Mouse (Mus musculus): Measurements from ENCODE around the gene Rad17.

The Rad17 gene

DNA sequence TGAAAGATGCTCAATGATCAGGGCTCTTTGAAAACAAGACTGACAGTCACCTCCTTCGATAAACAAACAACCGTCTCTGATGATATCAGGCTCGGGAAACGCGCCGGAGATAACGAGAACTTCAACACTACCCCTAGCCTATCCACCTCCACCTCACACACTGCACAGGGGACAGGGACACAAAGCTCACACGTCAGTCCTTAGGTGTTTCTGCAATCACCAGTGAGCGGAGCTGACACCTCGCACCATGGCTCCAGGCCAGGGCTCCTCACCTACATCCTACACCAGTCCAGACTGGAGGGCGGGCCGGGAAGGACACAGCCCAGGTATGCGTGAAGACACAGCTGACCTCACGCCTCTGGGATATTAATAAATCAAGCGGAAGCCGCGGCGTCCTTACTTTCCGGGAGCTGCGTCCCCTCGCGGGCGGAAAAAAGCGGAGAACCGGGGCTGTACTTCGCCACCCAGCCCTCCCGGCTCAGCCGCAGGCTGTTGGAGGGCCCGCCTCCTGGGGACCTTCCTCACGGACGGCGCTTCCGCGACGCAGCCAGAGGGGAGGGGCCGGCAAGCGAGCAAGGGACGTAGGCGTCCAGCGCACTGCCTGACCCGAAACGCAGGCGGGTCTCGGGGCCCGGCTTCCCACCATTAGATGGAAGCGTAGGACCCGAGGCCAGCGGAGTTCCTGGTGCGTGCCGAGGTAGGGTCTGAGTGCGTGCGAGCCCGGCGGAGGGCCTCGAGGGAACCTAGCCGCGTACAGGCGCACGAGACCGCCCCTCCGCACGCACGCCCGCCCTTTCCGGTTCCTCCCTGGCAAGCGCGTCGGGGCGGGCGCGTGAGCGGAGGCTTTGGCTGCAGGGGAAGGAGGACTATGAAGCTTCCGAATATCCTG is at the start of gene Rad17, which contains the start of gene Ak6:
Gene Rad17, minus strand, starts transcription at position 502 of the 889 bp plus-strand sequence.
Gene Ak6, plus strand, starts transcription at position 430 of the 889 bp plus-strand sequence.
- in situ Hi-C loops (cut with MboI; ENCODE audit: unreplicated experiment in 2 of 2), result loop anchor here (10.0 kb wide), 2 partner anchors 156 to 536 kb away; partner anchors contain the start of gene Gtf2h2 (in 1 of the 2)

DNA sequence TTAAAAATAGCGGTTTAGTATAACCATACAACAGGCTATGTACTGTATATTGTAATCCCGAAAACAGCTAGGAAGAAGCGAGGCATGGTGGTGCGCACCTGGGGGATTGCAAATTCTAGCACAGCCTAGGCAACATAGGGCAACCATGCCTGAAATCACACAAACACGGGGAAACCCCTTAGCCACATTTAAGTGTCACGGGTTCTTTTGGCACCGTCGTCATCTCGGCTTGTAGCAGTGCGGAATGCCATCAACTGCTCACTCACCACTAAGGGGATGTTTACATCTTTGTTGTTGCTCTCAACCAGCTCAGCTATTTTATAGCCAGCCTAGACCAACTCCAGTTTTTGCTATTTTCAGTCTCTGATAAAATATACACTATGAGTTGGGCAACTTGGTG is 48.0 kb upstream of the Rad17 start:
- in situ Hi-C loops (cut with MboI; ENCODE audit: unreplicated experiment in 2 of 2), result loop anchor here (25.0 kb wide), 2 partner anchors 1013 to 1963 kb away; no protein-coding TSS in a partner anchor

DNA sequence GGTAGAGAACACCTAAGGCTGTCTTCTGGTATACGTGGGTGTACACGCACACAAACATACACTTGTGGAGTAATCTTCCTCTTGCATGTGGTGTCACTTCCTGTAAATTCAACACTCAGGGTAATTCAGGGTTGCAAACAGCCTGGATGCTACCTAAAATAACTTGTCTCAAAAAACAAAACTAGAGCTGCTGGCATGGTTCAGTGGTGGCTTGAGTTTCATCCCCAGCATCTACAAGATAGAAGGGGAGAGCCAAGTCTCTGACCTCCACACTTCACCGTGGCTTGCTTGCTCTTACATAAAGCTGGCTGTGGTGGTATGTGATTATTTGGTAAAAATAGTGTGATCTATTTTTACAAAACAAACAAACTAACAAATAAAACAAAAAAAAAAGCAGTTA is 46.7 kb upstream of the Rad17 start:
- in situ Hi-C loops (cut with MboI; ENCODE audit: unreplicated experiment in 2 of 2), result loop anchor here (25.0 kb wide), 2 partner anchors 1015 to 1965 kb away; no protein-coding TSS in a partner anchor

DNA sequence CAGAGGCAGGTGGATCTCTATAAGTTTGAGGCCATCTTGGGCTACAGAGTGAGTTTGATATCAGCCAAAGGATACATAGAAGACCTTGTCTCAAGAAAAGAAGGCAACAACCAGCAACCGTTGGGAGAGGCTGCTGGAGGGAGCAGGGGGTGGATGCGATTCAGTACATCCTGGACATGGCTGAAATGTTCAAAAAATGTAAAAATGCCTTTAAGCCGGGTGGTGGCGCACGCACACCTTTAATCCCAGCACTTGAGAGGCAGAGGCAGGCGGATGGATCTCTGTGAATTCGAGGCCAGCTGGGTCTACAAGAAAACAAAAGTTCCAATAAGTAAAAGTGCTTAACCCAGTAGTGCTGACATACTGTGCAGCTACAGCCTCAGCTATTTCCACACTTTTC is 36.7 kb upstream of the Rad17 start:
- in situ Hi-C loops (cut with MboI; ENCODE audit: unreplicated experiment in 2 of 2), result loop anchor here (5.0 to 25.0 kb wide), 3 partner anchors 165 to 1975 kb away; no protein-coding TSS in a partner anchor

GRCm38 (mm10) chr13:100684355-100684754 is 33.5 kb upstream of the Rad17 start:
- in situ Hi-C loops (cut with MboI; ENCODE audit: unreplicated experiment in 2 of 2), result loop anchor here (25.0 kb wide), 2 partner anchors 1028 to 1978 kb away; no protein-coding TSS in a partner anchor

GRCm38 (mm10) chr13:100682837-100683236 is 32.0 kb upstream of the Rad17 start:
- in situ Hi-C loops (cut with MboI; ENCODE audit: unreplicated experiment in 2 of 2), result loop anchor here (25.0 kb wide), 2 partner anchors 1029 to 1979 kb away; no protein-coding TSS in a partner anchor

- in situ Hi-C loops (cut with MboI; ENCODE audit: unreplicated experiment in 2 of 2), result loop anchor here (25.0 kb wide), 2 partner anchors 1031 to 1981 kb away; no protein-coding TSS in a partner anchor
Measured at GRCm38 (mm10) chr13:100681615-100682014, 30.8 kb upstream of the Rad17 start.

GRCm38 (mm10) chr13:100675936-100676635 is 25.2 kb upstream of the Rad17 start:
- in situ Hi-C loops (cut with MboI; ENCODE audit: unreplicated experiment in 2 of 2), result loop anchor here (25.0 kb wide), 2 partner anchors 1036 to 1986 kb away; no protein-coding TSS in a partner anchor

DNA sequence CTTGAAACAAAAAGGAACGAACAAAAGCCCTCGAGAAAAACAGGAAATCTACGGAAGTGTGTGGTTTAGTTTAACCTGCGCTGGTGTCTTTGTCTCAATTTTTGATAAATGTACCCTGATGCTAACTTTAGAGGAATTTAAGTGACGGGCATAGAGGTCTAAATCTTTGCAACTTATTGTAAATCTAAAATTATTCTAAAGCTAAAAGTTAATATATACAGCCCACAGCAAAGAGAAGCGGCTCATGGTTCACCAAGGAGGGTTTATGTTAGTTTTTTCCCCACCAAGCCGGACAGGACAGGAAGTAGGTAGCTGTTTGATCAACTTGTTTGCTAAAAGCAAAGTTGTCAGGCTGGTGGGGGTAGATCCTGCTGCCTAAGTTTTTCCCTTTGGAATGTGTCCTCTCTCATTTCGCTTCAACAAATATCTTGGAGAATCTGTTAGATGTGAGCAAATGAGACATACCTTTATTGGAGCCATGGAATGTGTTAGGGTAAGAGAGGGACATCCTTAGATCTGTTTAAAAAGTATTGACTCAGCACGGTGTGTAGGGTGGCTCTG is 19.4 kb upstream of the Rad17 start:
- in situ Hi-C loops (cut with MboI; ENCODE audit: unreplicated experiment in 2 of 2), result no loop called here

DNA sequence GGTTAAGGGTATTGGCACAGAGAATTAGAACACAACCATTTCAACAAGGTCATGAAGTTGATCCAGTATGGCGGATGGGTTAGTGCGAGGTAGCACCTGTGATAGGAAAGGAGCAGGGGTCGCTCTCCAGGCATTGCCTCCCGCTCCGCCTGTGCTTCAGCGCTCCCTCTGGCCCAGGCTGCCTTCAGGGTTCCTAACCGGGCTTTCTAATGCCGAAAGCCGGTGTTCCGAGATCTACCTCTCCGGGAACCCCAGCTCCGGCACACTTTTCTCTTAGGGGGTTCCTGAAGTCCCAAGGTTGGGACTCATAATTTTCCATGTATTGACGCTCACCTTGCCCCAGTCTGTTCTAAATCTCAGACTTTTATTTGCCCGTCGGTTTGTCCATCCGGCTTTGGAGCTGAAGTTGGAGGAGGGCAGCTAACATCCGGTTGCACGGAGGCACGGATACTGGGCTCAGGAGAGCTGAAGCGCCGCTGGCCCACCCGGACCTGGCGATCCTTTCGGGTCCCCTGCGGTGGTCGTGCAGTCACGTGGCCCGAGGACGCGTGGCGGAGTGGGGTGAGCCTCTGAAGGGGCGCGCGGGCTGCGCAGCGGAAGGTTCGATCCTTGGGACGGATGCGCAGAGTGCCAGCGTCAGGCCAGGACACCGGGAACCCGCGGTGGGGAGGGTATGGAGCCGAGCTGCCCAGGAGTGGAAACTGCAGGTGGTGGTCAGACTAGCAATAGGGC is 18.6 kb upstream of the Rad17 start, which contains the start of gene Ccdc125:
Gene Ccdc125, plus strand, starts transcription at position 427 of the 732 bp plus-strand sequence.
- in situ Hi-C loops (cut with MboI; ENCODE audit: unreplicated experiment in 2 of 2), result no loop called here

DNA sequence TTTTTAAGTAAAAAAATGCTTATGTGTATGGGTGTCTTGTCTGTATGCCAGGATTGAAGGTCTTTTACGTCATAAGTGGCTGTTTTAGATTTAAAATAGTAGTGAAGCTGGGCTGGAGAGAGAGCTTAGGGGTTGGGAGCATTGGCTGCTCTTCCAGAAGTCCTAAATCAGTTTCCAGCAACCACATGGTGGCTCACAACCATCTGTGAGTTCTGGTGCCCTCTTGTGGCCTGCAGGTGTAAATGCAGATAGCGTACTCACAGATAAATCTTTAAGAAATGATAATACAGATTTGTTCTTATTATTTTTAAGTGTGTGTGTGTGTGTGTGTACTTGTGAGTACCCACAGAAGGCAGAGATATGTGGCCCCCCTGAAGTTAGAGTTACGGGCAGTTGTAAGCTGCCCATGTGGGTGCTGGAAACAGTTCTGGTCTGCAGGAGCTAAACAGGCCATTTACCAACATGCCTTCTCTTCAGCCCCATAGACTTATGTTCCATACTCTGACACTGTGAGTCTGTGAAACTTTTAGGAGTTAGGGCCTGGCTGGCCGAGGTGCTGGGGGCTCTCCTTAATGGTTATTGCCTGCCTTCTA is 9.1 kb upstream of the Rad17 start:
- in situ Hi-C loops (cut with MboI; ENCODE audit: unreplicated experiment in 2 of 2), result loop anchor here (5.0 to 10.0 kb wide), 3 partner anchors 165 to 548 kb away; partner anchors contain the start of gene Gtf2h2 (in 1 of the 2)

GRCm38 (mm10) chr13:100658091-100658490 is 7.2 kb upstream of the Rad17 start:
- in situ Hi-C loops (cut with MboI; ENCODE audit: unreplicated experiment in 2 of 2), result loop anchor here (5.0 to 10.0 kb wide), 3 partner anchors 163 to 546 kb away; partner anchors contain the start of gene Gtf2h2 (in 1 of the 2)

DNA sequence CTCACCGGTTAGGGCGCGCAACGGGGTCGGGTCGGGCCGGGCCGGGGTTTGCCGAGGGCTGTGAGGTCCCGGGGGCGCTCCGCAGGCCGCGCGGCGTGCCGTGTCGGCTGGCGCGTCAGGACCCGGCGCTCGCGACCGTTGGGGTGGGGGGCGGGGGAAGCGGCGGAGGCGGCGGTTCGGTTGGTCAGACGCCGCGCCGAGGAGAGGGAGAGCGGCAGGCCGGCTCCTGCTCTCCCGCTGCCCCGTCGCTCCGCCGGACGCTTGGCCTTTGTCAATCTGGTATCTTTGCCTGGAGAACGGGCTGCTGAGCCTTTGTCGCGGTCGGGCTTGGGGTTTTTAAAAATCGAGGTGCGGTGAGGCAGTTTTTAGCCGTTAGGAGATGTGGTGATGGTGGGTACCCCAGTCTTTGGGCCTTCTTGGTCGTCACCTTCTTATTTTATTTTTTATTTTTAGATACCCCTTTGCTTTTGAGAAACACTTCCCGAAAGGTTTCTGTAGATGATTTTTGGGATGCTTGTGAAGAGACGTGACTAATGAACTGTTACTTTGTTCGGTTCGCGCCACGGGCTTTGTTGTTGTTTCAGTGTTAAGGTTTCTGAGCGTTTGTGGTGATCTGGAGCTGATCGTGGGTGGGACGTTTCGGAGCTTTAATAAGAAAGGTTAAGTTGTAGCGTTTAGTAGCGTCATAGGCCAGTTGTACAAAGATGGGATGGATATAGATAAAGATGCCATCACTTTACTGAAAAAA is 762 bp upstream of the Rad17 start, which contains the start of gene Taf9:
Gene Taf9, plus strand, starts transcription at position 141 of the 748 bp plus-strand sequence.
- in situ Hi-C loops (cut with MboI; ENCODE audit: unreplicated experiment in 2 of 2), result loop anchor here (10.0 kb wide), 2 partner anchors 157 to 537 kb away; partner anchors contain the start of gene Gtf2h2 (in 1 of the 2)

DNA sequence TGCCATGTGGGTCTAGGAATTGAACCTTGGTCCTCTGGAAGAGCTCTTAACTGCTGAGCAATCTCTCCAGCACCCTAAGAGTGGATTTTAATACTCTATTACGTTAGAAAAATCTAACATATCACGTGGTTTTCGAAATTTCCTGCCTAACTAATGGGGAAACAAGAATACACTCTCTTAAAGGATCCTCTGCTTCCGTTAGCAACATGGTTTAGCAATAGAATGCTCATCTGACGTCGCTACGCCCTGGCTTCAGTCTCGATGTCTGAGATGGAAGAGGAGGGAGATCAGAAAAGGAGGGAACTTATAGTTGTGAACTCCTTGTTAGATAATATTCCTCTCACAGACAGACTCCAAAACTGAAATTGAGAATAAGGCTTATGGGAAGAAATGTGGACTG is 2.6 kb downstream of the Rad17 start:
- in situ Hi-C loops (cut with MboI; ENCODE audit: unreplicated experiment in 2 of 2), result loop anchor here (25.0 kb wide), 1 partner anchor 1286 kb away; no protein-coding TSS in a partner anchor

- in situ Hi-C loops (cut with MboI; ENCODE audit: unreplicated experiment in 2 of 2), result loop anchor here (25.0 kb wide), 1 partner anchor 1280 kb away; no protein-coding TSS in a partner anchor
Measured at GRCm38 (mm10) chr13:100642471-100643209, 8.2 kb downstream of the Rad17 start.

- in situ Hi-C loops (cut with MboI; ENCODE audit: unreplicated experiment in 2 of 2), result loop anchor here (5.0 to 25.0 kb wide), 4 partner anchors 149 to 1782 kb away; no protein-coding TSS in a partner anchor
Measured at GRCm38 (mm10) chr13:100634106-100634691, 16.7 kb downstream of the Rad17 start.

DNA sequence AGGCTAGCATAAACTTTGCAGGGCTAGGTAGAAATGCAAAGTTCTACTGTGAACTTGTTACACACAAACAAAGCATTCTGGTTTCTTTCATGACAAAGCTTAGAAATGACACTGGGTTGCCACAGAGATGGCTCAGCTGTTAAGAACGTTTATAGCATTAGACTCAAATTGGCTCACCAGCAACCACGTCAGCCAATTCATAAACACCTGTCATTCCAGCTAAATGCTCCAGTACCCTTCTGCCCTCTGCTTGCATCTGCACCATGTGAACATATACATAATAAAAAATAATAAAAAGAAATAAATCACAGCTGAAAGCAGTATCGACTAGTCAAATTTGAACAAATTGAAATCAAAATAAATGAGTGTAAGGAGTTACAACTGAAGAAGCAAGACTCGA is 28.6 kb downstream of the Rad17 start:
- in situ Hi-C loops (cut with MboI; ENCODE audit: unreplicated experiment in 2 of 2), result loop anchor here in 1 of 2 experiments (25.0 kb wide), 1 partner anchor 785 kb away; no protein-coding TSS in a partner anchor
